Mouse (Mus musculus): ENCODE results near the gene St6galnac5. TPM values are rescaled to one million over a fixed set of nuclear protein-coding genes. Genes with fewer than 3 reads are reported as not detected.

The St6galnac5 gene
- 1.2 and 2.2 TPM in 2 replicates for polyA plus RNA-seq (2012; rRNA removed)

DNA sequence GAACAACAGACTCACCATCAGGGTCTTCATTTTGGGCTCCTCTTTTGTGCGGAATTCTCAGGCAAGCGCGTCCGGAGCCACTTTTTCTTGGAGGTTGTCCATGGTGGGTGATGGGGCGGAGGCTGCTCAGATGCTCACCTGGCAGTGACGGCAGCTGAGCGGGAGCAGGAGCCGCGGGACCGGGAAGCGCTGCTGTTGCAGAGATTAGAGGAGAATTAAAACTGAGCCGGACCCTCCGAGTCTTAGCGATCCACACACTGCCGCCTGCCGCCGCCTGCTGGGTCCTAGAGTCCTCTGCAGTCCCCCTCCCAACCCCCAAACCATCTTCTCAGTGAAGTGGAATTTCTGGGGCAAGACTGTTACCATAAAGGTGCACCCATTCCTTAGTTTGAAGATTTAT, at the start of gene St6galnac5:
TSS of gene St6galnac5 (minus strand) at position 259 of the 400 bp plus-strand sequence.
- H3K36me3 ChIP-seq (ENCODE audit: control insufficient read depth, insufficient read depth, low read length): no peaks in the 10 kb centered on the region
- peaks cover 10% of the 10 kb centered on the region for H3K27me3 ChIP-seq (ENCODE audit: control insufficient read depth, insufficient read depth, low read length)
- H3K4me1 ChIP-seq (ENCODE audit: control insufficient read depth, insufficient read depth, insufficient read length): peaks cover 2% of the 10 kb centered on the region
- no peak within 1 kb of the TSS for H3K27ac ChIP-seq (ENCODE audit: insufficient read depth, low read length)
- no peak for DNase-seq (ENCODE audit: low read depth in 1 of 2, low spot score in 2 of 2)
- 3% methylated on average over 17 of the region's 17 CpGs for WGBS
- H3K4me3 ChIP-seq (ENCODE audit: extremely low read depth, insufficient read depth, insufficient read length): peak within 1 kb of the TSS; percentile 7; the same call in 1 of the 2 replicates
- TF ChIP-seq POLR2A (IDR thresholded peaks at IDR 0.05; ENCODE audit: low read depth, low read length): no peak
- no peak for TF ChIP-seq CTCF (IDR thresholded peaks at IDR 0.05; ENCODE audit: extremely low read depth, insufficient read depth, insufficient read length, insufficient replicate concordance)

DNA sequence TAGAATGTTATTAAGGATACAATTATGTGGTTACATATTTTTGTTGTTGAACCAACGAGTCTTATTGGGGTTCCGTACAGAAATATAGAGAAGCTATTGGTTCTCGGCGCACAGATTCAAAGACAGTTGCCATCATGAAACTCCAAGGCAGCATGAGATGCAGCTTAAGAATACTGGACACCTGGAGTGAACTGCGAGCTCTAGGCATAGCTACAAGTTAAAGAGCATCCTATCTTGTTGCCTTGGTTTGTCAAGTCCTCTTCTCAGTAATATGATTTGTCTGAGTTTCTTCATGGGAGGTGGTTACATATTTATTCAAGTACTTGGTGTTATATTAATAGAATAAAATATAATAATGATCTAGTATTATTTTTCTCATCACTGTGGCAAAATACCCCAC, 48.7 kb upstream of the St6galnac5 start:
- no peak overlapping the region for H3K4me3 ChIP-seq (ENCODE audit: extremely low read depth, insufficient read depth, insufficient read length)
- no peak for DNase-seq (ENCODE audit: low read depth in 1 of 2, low spot score in 2 of 2)
- no peaks in the 10 kb centered on the region for H3K4me1 ChIP-seq (ENCODE audit: control insufficient read depth, insufficient read depth, insufficient read length)
- TF ChIP-seq POLR2A (IDR thresholded peaks at IDR 0.05; ENCODE audit: low read depth, low read length) (no peak), CTCF (IDR thresholded peaks at IDR 0.05; ENCODE audit: extremely low read depth, insufficient read depth, insufficient read length, insufficient replicate concordance) (no peak)
- no peaks in the 10 kb centered on the region for H3K36me3 ChIP-seq (ENCODE audit: control insufficient read depth, insufficient read depth, low read length)
- H3K27ac ChIP-seq (ENCODE audit: insufficient read depth, low read length): no peak overlapping the region
- 95% methylated on average over 5 of the region's 5 CpGs for WGBS
- H3K27me3 ChIP-seq (ENCODE audit: control insufficient read depth, insufficient read depth, low read length): no peaks in the 10 kb centered on the region

DNA sequence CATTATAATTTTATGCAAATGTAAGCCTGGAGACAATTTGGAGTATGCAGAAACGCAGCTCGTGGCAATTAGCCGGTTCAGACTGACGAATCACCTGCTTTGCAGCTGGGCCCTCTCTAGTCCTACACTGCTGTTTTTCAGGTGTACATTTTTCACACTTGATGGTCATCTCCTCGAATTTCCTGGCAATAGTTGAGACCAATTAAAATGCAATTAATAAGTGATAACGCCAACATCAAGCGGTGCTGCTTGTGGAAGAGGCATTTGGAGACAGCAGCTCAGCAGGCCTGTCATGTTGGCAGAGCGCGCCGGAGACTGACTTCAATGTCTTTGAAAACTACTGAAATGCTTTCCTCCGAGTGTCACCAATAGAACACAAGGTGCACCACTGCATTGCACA, 42.0 kb upstream of the St6galnac5 start:
- H3K4me3 ChIP-seq (ENCODE audit: extremely low read depth, insufficient read depth, insufficient read length): no peak overlapping the region
- no peaks in the 10 kb centered on the region for H3K4me1 ChIP-seq (ENCODE audit: control insufficient read depth, insufficient read depth, insufficient read length)
- no peaks in the 10 kb centered on the region for H3K36me3 ChIP-seq (ENCODE audit: control insufficient read depth, insufficient read depth, low read length)
- DNase-seq (ENCODE audit: low read depth in 1 of 2, low spot score in 2 of 2): no peak
- no peaks in the 10 kb centered on the region for H3K27me3 ChIP-seq (ENCODE audit: control insufficient read depth, insufficient read depth, low read length)
- TF ChIP-seq POLR2A (IDR thresholded peaks at IDR 0.05; ENCODE audit: low read depth, low read length) (no peak), CTCF (IDR thresholded peaks at IDR 0.05; ENCODE audit: extremely low read depth, insufficient read depth, insufficient read length, insufficient replicate concordance) (no peak)
- no peak overlapping the region for H3K27ac ChIP-seq (ENCODE audit: insufficient read depth, low read length)
- 91% methylated on average over 11 of the region's 11 CpGs for WGBS

GRCm38 (mm10) chr3:153018051-153018450, 36.0 kb upstream of the St6galnac5 start:
- no peak overlapping the region for H3K4me3 ChIP-seq (ENCODE audit: extremely low read depth, insufficient read depth, insufficient read length)
- TF ChIP-seq CTCF (IDR thresholded peaks at IDR 0.05; ENCODE audit: extremely low read depth, insufficient read depth, insufficient read length, insufficient replicate concordance): no peak
- no peak for TF ChIP-seq POLR2A (IDR thresholded peaks at IDR 0.05; ENCODE audit: low read depth, low read length)
- H3K36me3 ChIP-seq (ENCODE audit: control insufficient read depth, insufficient read depth, low read length): no peaks in the 10 kb centered on the region
- H3K4me1 ChIP-seq (ENCODE audit: control insufficient read depth, insufficient read depth, insufficient read length): no peaks in the 10 kb centered on the region
- DNase-seq (ENCODE audit: low read depth in 1 of 2, low spot score in 2 of 2): no peak
- H3K27me3 ChIP-seq (ENCODE audit: control insufficient read depth, insufficient read depth, low read length): no peaks in the 10 kb centered on the region
- no peak overlapping the region for H3K27ac ChIP-seq (ENCODE audit: insufficient read depth, low read length)
- 74% methylated on average over 10 of the region's 10 CpGs for WGBS

DNA sequence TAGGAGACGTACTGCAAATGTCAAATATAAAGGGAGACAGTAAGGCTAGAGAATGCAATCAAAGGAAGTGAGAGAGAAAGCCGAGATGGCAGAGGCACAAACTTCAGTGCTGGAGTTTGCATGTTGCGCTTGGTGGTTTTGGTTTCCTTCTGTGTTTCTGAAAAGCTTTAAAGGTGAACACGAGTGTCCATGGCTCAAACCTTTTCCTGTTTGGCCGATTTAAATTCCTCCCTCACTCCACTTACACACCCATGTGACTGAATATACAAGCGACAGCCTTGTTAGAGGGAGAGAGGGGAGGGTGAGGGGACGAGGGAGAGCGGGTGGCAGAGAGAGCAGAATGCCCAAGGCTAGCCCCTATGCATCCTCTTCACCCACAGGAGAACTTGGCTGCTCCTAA, 34.3 kb upstream of the St6galnac5 start:
- H3K4me3 ChIP-seq (ENCODE audit: extremely low read depth, insufficient read depth, insufficient read length): no peak overlapping the region
- no peak for TF ChIP-seq POLR2A (IDR thresholded peaks at IDR 0.05; ENCODE audit: low read depth, low read length)
- no peak for TF ChIP-seq CTCF (IDR thresholded peaks at IDR 0.05; ENCODE audit: extremely low read depth, insufficient read depth, insufficient read length, insufficient replicate concordance)
- 27% methylated on average over 8 of the region's 8 CpGs for WGBS
- H3K27ac ChIP-seq (ENCODE audit: insufficient read depth, low read length): no peak overlapping the region
- no peak for DNase-seq (ENCODE audit: low read depth in 1 of 2, low spot score in 2 of 2)
- H3K4me1 ChIP-seq (ENCODE audit: control insufficient read depth, insufficient read depth, insufficient read length): no peaks in the 10 kb centered on the region
- no peaks in the 10 kb centered on the region for H3K27me3 ChIP-seq (ENCODE audit: control insufficient read depth, insufficient read depth, low read length)
- no peaks in the 10 kb centered on the region for H3K36me3 ChIP-seq (ENCODE audit: control insufficient read depth, insufficient read depth, low read length)

DNA sequence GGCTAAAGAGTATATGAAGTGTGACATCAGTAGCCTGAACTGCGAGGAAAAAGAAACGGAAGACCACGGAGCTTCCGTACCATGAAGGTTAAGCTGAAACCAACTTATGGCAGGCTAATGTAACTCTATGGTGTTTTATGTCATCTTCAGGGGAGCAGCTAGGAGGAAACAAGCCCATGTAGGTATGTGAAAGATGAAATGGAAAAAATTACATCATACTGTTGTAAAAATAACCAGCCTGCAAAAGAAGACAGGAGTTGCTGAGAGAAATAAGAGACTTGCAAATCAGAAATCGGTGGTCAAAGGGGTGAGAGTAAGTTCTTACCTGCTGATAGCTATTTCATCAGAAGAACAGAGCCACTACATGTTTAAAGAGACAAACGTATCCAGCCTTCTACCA, 24.8 kb upstream of the St6galnac5 start:
- Histone ChIP-seq H3K4me1 (ENCODE audit: control insufficient read depth, insufficient read depth, insufficient read length) (no peaks in the 10 kb centered on the region), H3K27me3 (ENCODE audit: control insufficient read depth, insufficient read depth, low read length) (no peaks in the 10 kb centered on the region), H3K27ac (ENCODE audit: insufficient read depth, low read length) (no peak overlapping the region), H3K4me3 (ENCODE audit: extremely low read depth, insufficient read depth, insufficient read length) (no peak overlapping the region), H3K36me3 (ENCODE audit: control insufficient read depth, insufficient read depth, low read length) (no peaks in the 10 kb centered on the region)
- WGBS: 86% methylated on average over 6 of the region's 6 CpGs
- no peak for DNase-seq (ENCODE audit: low read depth in 1 of 2, low spot score in 2 of 2)
- TF ChIP-seq POLR2A (IDR thresholded peaks at IDR 0.05; ENCODE audit: low read depth, low read length): no peak
- no peak for TF ChIP-seq CTCF (IDR thresholded peaks at IDR 0.05; ENCODE audit: extremely low read depth, insufficient read depth, insufficient read length, insufficient replicate concordance)

DNA sequence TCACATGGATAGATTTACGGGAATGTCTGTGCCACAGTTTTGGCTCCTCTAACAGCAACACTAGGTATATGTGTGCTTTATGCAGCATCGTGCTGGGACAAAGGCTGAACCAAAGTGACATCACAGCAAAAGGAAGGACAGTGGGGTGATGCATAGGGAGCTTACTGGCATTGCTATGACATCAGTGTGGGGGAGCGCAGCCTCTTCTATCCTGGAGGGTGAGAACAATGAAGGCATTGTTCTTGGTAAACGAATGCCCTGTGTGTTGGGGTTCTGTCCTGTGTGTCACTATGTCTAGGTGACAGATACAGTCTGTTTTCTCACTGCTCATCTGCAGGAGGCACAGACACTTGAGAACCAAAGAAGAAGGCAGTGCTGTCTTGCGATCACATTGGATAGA, 16.9 kb upstream of the St6galnac5 start:
- WGBS: 88% methylated on average over 5 of the region's 5 CpGs
- Histone ChIP-seq H3K27me3 (ENCODE audit: control insufficient read depth, insufficient read depth, low read length) (no peaks in the 10 kb centered on the region), H3K27ac (ENCODE audit: insufficient read depth, low read length) (no peak overlapping the region), H3K36me3 (ENCODE audit: control insufficient read depth, insufficient read depth, low read length) (no peaks in the 10 kb centered on the region), H3K4me1 (ENCODE audit: control insufficient read depth, insufficient read depth, insufficient read length) (no peaks in the 10 kb centered on the region), H3K4me3 (ENCODE audit: extremely low read depth, insufficient read depth, insufficient read length) (no peak overlapping the region)
- DNase-seq (ENCODE audit: low read depth in 1 of 2, low spot score in 2 of 2): no peak
- TF ChIP-seq CTCF (IDR thresholded peaks at IDR 0.05; ENCODE audit: extremely low read depth, insufficient read depth, insufficient read length, insufficient replicate concordance) (no peak), POLR2A (IDR thresholded peaks at IDR 0.05; ENCODE audit: low read depth, low read length) (no peak)

Measured in spleen, adult 2 months (tissue).